Mouse (Mus musculus): ENCODE measurements around the gene Rab26.

Gene Rab26

DNA sequence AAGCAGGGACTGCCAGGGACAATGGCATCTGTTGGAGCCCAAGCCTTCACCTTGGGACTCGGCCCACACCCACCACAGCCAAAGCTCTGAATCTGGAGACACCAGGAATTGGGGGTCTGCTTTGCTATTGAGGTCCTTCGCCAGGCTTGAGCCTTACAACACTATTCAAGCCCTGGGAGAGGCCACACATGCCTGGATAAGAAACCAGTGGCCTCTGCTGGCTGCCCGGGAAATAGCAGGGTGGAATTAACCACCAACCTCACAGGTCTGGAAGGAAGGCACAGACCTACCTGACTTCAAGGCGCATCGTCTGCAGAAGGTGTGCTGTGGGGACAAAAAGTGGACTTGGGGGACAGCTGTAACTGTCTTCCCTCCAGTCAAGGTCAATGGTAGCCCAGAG is 20.4 kb downstream of the Rab26 start:
- in situ Hi-C loops (cut with MseI, MboI), result no loop called here

DNA sequence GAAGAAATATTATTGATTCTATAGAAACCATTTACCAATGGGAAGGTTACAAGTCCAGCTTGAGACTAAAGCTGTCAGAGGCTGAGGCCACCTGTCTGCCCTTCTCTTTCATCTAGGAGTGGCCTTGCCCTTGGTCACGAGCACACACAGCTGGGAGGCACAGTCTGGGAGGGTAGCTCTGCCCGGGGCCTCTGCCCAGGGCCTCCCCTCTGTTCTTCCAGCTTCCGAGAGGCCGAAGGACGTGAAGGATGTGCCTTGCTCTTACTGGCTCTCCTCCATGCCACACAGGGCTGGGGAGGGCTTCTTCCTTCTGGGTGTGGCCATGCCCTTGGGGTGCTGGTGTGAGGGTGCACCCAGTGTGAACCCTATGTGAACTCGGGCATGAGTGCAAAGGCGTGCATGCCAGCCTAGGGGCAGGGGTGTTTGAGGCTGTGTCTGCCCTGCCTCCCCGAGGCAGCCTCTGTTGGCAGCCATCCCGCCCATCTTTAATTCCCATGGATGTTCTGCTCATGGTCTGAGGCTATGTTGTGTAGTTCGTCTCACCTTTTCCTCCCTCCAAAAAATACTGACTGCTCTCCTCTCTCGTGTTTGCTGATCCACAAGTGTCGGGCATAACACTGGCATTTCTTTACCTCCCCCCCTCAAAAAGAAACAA is 26.1 kb downstream of the Rab26 start:
- in situ Hi-C loops (cut with MseI, MboI), result no loop called here

GRCm38 (mm10) chr17:24507129-24507664 is 26.8 kb downstream of the Rab26 start:
- in situ Hi-C loops (cut with MseI, MboI), result no loop called here

DNA sequence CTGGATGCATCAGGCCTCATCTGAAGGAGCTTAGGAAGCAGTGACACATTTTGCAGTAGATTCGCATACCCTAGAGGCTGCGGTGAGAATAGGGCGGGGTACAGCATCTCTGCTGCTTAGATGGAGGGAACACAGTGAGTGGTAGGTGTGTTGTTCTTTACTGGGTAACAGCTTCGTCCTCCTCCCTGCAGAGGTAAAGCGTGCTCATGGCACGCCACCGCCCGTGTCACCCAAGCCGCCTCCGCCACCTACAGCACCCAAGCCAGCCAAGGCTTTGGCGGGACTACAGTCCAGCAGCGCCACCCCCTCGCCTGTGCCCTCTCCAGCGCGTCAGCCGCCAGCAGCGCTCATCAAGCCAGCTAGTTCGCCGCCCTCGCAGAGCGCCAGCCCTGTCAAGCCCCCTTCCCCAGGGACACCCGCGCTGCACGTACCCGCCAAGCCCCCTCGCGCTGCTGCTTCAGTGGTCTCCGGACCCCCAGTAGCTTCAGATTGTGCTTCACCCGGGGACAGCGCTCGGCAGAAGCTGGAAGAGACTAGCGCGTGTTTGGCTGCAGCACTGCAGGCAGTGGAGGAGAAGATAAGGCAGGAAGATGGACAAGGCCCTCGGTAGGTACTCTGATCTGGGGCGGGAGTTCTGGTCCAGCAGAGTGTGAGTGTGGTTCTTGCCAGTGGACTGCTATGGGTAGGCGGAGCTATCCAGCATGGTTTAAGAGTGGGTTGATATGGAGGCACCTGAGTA is 27.5 kb downstream of the Rab26 start:
- in situ Hi-C loops (cut with MseI, MboI), result no loop called here

- in situ Hi-C loops (cut with MseI, MboI), result no loop called here
Measured at GRCm38 (mm10) chr17:24505286-24505955, 28.6 kb downstream of the Rab26 start.

DNA sequence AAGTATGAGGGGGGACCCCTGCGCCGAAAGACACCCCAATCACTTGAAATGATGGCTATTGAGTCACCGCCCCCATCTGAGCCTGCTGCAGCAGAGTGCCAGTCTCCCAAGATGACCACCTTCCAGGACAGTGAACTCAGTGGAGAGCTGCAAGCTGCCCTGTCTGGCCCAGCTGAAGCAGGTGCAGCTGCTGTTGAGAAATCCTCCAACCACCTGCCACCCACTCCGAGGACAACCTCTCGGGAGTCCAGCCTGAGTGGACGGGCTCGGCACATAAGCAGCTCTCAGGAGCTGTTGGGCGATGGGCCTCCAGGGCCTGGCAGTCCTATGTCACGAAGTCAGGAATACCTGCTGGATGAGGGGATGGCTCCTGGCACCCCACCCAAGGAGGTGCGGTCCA is 29.9 kb downstream of the Rab26 start:
- in situ Hi-C loops (cut with MseI, MboI), result no loop called here

DNA sequence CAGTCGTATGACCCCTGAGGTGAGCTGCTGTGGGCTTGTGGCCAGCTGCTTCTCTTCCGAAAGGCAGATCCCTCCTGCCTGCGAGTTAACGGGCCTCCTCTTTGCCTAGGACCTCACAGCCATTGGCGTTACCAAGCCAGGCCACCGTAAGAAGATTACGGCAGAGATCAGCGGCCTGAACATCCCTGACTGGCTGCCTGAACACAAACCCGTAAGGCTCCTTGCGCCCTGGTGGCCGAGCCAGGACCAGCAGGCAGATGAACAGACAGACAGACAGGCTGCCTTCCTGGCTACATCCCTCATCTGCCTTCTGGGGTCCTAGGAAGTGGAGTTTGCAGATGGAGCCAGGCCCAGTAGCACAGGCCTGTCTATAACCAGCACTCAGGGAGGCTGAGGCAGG is 31.8 kb downstream of the Rab26 start:
- in situ Hi-C loops (cut with MseI, MboI), result no loop called here

DNA sequence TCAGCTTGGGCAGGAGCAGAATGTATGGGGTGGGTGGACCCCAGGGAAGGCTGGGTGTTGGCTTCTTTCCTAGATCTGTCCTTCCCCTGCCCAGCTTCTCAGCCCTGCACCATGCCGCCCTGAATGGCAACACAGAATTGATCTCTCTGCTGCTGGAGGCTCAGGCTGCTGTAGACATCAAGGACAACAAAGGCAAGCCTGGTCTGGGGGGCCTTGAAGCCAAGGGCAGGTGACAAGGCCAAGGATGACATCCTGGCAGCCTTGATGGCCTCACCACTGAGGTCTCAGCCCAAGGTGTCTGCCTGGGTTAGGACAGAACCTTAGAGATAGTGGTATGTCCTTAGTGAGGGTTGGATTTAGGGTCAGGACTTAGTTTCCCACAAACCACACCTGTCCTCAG is 38.0 kb downstream of the Rab26 start:
- in situ Hi-C loops (cut with MseI, MboI), result no loop called here

DNA sequence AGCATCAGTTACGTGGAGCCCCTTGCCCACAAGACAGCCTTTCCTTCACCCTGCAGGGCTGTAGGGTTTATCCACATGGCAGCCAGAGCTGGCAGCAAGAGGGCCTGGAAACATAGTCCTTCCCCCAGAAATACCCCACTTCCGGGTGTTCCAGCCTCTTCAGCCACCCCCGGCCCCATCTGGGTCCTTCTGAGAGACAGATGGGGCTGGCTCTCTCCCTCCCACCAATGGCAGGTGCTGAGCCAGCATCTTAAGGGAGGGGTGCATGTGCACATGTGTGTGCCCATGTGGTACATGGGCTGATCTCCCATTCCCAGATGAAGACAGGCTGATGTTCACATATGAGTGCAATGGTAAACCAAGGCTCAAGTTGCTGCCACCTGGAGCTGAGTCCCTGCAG is 38.6 kb downstream of the Rab26 start:
- in situ Hi-C loops (cut with MseI, MboI), result no loop called here

DNA sequence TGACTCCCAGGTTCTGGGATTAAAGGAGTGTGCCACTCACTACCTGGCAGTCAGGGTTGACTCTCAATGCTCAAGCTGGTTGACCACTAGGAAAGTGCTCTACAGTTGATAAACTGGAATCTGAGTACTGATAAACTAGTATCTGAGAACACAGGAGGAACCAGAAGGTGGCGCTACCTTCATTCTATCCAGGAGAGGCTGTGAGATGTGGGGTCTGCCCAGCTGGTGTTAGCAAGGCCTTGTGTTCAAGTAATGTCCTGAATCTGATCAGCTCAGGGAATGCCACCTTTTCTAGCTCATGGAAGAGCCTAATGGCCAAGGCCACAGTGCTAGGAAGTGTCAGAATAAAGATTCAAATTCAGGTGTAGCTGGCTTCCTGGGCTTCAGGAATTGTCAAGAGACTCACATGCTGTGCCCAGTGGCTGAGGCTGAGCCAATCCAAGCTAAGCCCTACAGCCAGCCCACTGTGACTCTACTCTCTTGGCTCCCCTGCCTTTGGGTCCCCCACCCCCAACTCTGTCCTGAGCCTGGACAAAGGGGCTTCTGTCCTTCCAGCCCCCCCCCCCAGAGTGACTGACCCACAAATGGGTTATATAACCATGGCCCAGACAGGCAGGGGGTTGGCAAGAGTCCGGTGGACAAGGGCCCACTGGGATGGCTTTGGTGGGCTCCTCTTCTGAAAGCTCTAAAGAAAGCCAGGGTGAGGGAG is 39.2 kb downstream of the Rab26 start:
- in situ Hi-C loops (cut with MseI, MboI), result no loop called here

DNA sequence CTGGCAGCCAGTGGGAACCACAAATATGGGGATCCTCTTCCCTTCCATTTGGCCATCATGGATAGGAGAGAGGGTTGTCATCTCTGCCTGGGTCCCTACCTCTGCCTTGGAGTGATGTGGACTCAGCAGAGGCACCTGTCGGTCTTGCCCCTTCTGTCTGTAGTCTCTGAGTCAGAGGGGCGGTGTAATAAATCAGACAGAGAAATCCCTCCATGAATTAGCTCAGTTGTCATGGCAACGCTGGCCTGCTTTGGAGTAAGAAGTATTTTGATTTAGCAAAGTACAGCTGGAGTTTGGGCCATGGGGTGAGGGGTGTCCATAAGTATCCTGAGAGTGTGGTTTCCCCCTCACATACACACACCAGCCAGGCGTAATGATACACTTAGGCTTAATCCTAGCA is 43.6 kb downstream of the Rab26 start:
- in situ Hi-C loops (cut with MseI, MboI), result no loop called here

GRCm38 (mm10) chr17:24489265-24490030 is 44.6 kb downstream of the Rab26 start:
- in situ Hi-C loops (cut with MseI, MboI), result no loop called here

DNA sequence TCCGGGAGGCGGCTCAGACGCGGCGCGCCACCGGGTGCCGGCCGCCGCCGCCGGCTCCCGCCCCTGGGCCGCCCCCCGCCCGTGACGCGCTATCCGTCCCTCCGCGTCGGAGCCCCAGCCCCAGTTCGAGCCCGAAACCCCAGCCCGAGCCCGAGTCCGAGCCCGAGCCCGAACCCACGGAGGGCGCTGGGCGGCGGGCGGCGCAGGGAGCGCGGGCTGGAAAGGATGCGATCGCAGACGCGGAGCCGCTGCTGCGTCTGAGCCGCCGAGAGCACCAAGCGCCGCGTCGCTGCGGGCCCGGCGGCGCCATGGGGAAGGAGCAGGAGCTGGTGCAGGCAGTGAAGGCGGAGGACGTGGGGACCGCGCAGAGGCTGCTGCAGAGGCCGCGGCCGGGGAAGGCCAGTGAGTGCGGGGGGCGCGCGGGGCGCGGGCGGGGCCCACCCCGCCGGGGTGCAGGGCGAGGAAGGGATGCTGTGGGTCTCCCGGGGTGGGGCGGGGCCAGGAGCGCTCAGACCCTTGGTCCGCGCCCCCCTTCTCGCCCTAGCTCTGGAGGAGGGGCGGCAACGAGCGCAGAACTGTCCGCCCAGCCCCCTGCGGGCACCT is 45.2 kb downstream of the Rab26 start:
- in situ Hi-C loops (cut with MseI, MboI), result no loop called here

GRCm38 (mm10) chr17:24488186-24488661 is 45.8 kb downstream of the Rab26 start, which contains the start of gene Caskin1:
TSS of gene Caskin1 (plus strand) at chr17:24488601.
- in situ Hi-C loops (cut with MseI, MboI), result no loop called here

DNA sequence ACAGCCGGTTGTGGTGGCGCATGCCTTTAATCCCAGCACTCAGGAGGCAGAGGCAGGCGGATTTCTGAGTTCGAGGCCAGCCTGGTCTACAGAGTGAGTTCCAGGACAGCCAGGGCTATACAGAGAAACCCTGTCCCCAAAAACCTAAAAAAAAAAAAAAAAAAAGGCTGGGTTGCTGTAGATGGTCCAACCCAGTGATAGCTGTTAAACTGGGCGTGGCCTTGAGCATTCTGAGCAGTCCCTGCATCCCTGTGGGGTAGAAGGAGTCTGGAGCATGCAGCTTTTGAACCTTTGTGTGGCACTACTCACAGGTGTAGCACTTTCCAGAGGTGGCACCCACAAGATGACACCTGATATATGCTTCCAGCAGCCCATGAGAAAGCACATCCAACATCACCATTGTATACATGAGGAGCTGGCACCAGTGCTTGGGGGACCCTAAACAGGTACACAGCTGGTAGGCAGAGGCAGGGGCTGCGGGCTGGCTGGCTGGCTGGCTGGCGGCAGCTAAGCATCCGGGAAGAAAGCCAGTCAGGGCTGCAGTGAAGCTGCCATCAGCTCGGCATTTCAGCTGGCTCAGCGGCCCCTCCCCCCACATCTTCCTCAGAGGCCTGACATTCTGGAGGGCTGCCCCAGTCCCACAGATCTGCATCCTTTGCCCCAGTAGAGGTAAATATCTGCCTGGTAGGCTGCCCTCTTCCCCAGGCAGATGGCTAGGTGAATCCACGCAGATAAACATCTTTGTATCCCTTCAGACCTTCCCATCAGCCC is 48.7 kb downstream of the Rab26 start:
- in situ Hi-C loops (cut with MseI, MboI), result no loop called here

DNA sequence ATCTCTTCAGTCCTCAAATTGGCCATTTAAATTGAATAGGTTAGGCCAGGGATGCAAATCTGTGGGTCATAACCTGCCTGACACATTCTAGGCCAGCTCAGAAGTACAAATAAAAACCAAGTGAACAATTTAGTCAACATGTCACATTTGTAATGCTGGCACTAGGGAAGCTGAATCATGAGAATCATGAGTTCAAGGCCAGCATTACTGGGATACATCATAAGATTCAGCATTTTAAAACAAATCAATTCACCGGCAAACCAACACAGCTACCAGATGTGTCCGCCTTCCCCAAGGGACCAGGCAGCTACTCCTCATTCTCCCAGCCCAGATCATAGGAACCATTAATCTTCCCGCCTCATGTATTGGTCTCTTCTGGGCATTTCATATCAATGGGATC is 50.5 kb downstream of the Rab26 start:
- in situ Hi-C loops (cut with MseI, MboI), result no loop called here

GRCm38 (mm10) chr17:24481027-24481815 is 52.8 kb downstream of the Rab26 start:
- in situ Hi-C loops (cut with MseI, MboI), result no loop called here

DNA sequence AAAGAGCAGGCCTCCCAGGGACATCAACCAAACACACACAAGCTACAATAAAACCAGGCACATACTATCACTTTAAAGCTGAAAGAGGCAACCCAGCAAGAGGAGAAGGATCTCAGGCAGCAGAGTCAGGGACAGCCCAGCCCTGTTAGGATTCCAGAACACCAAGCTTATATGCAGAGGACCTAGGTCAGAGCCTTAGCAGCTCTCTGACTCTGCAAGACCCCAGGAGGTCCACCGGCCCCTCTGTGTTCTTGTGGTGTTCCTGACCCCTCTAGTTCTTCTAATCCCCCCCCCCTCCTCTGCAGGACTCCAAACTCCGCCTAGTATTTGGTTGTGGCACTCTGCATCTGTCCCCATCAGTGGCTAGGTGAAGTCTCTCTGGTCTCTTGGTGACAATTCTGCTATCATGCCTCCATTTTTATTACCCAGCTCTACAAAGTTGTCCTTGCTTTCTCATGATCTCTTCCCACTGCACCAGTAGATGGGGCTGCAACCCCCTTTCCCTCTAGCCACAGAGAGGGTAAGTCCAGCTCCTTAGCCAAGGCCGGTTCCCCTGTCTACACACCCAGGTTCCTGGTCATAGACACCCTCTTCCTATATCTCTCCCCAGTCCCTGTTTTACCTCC is 53.7 kb downstream of the Rab26 start:
- in situ Hi-C loops (cut with MseI, MboI), result no loop called here

GRCm38 (mm10) chr17:24479431-24479830 is 54.6 kb downstream of the Rab26 start:
- in situ Hi-C loops (cut with MseI, MboI), result no loop called here
